Mouse (Mus musculus): Measurements from ENCODE around the gene Pip5kl1.

GRCm38 (mm10) chr2:32589213-32589795 lies 14.7 kb downstream of the Pip5kl1 start:
- TF ChIP-seq CTCF (IDR thresholded peaks at IDR 0.05) (no peak), EP300 (IDR thresholded peaks at IDR 0.05; ENCODE audit: insufficient read depth, low read depth, low read length) (no peak)

Data from heart, adult 2 months (tissue).